Mouse (Mus musculus): Measurements from ENCODE around the gene Acot8. TPM values are rescaled to one million over a fixed set of nuclear protein-coding genes. Genes with fewer than 3 reads are reported as not detected.
A peak's percentile ranks its signal among the peaks of the same experiment; 100 is the strongest.

The Acot8 gene
- polyA plus RNA-seq, 1 experiment from 2014 or later, result 18.9 TPM

DNA sequence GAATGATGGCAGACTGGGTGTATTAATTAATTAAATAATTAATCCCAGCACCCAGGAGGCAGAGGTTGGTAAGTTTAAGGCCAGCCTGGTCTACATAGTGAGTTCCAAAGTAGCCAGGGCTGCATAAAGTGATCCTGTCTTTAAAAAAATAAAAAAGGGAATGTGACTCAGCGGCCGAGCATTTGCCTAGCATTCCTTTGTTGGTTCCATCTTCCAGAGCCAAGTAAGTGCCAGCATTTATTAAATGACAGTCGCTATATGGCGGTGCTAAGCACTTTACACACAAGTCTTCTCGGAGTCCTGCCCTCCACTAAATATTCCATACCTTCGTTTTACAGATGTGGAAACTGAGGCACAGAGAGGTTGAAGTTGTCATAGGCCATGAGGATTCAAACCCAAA is 28.6 kb downstream of the Acot8 start:
- TF ChIP-seq EP300 (IDR thresholded peaks at IDR 0.05), result no peak
- TF ChIP-seq CTCF (IDR thresholded peaks at IDR 0.05), result no peak
- Histone ChIP-seq H3K4me1 (ENCODE audit: insufficient read depth, low read depth, low read length) (no peaks in the 10 kb centered on the region), H3K9ac (replicated peaks; ENCODE audit: low read depth) (no peak overlapping the region), H3K27me3 (replicated peaks; ENCODE audit: insufficient read depth, low read length) (no peaks in the 10 kb centered on the region), H3K36me3 (ENCODE audit: insufficient read depth, low read length) (no peaks in the 10 kb centered on the region), H3K27ac (ENCODE audit: low read length) (no peak overlapping the region), H3K4me3 (ENCODE audit: low read depth, low read length) (no peak overlapping the region), H3K9me3 (ENCODE audit: low read length) (no peaks in the 10 kb centered on the region), H3K4me2 (replicated peaks; ENCODE audit: low read depth, low read length) (no peak overlapping the region)
- no peak for ATAC-seq
- DNase-seq (ENCODE audit: low spot score), result no peak
- WGBS, result 69% methylated on average over 6 of the region's 6 CpGs

DNA sequence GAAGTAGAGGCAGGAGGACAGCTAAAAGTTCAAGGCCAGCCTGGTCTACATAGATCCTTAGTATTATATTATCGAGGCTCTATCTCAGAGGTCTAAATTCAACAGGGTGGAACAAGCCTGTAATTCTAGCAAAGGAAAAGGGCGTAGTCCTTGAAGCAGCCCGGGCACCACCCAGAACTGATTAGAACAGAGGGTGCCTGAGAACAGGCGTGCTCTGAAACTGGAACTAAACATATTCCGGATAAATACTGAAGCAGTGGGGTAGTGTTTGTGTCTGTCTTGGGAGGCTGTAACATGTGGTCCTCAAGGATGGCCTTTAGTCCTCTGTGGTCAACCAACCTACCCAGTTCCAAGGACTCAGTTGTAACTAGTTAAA is 30.7 kb downstream of the Acot8 start:
- no peak for TF ChIP-seq CTCF (IDR thresholded peaks at IDR 0.05)
- peak; percentile 53 for TF ChIP-seq EP300 (IDR thresholded peaks at IDR 0.05)
- Histone ChIP-seq H3K9ac (replicated peaks; ENCODE audit: low read depth) (no peak overlapping the region), H3K4me3 (ENCODE audit: low read depth, low read length) (no peak overlapping the region), H3K9me3 (ENCODE audit: low read length) (no peaks in the 10 kb centered on the region), H3K27ac (ENCODE audit: low read length) (no peak overlapping the region), H3K36me3 (ENCODE audit: insufficient read depth, low read length) (no peaks in the 10 kb centered on the region), H3K4me1 (ENCODE audit: insufficient read depth, low read depth, low read length) (peaks cover 8% of the 10 kb centered on the region), H3K4me2 (replicated peaks; ENCODE audit: low read depth, low read length) (no peak overlapping the region), H3K27me3 (replicated peaks; ENCODE audit: insufficient read depth, low read length) (no peaks in the 10 kb centered on the region)
- ATAC-seq (no peak), DNase-seq (ENCODE audit: low spot score) (no peak)
- 67% methylated on average over 5 of the region's 5 CpGs for WGBS

- TF ChIP-seq EP300 (IDR thresholded peaks at IDR 0.05) (no peak), CTCF (IDR thresholded peaks at IDR 0.05) (no peak)
- Histone ChIP-seq H3K36me3 (ENCODE audit: insufficient read depth, low read length) (no peaks in the 10 kb centered on the region), H3K27ac (ENCODE audit: low read length) (no peak overlapping the region), H3K4me1 (ENCODE audit: insufficient read depth, low read depth, low read length) (peaks cover 8% of the 10 kb centered on the region), H3K4me3 (ENCODE audit: low read depth, low read length) (no peak overlapping the region), H3K9ac (replicated peaks; ENCODE audit: low read depth) (no peak overlapping the region), H3K9me3 (ENCODE audit: low read length) (no peaks in the 10 kb centered on the region), H3K4me2 (replicated peaks; ENCODE audit: low read depth, low read length) (no peak overlapping the region), H3K27me3 (replicated peaks; ENCODE audit: insufficient read depth, low read length) (no peaks in the 10 kb centered on the region)
- ATAC-seq (no peak), DNase-seq (ENCODE audit: low spot score) (no peak)
- WGBS, result 74% methylated on average over 14 of the region's 14 CpGs
Measured at GRCm38 (mm10) chr2:164773229-164773988, 31.3 kb downstream of the Acot8 start.

DNA sequence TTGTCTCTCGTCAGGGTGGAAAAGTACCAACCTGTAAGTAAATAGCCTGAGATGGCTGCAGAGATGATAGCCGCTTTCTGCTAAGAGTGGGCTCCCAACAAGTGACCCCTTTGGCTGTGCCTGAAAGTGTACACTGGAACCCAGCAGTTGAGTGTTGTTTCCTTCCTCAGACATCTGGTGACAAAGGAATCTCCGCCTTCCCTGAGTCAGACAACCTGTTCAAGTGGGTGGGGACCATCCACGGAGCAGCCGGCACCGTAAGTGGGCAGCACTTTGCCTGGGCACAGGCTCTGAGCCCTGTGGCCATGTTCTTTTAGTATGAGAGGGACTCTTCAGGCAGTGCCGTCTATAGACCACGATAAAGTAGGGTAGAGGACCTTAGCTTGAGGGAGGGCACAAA is 33.6 kb downstream of the Acot8 start:
- Histone ChIP-seq H3K27ac (ENCODE audit: low read length) (no peak overlapping the region), H3K4me1 (ENCODE audit: insufficient read depth, low read depth, low read length) (peaks cover 8% of the 10 kb centered on the region), H3K4me2 (replicated peaks; ENCODE audit: low read depth, low read length) (peak overlapping the region; percentile 98; the same call in 1 of the 2 replicates), H3K4me3 (ENCODE audit: low read depth, low read length) (no peak overlapping the region), H3K9me3 (ENCODE audit: low read length) (no peaks in the 10 kb centered on the region), H3K36me3 (ENCODE audit: insufficient read depth, low read length) (no peaks in the 10 kb centered on the region; the same call in 1 of the 2 replicates), H3K9ac (replicated peaks; ENCODE audit: low read depth) (no peak overlapping the region), H3K27me3 (replicated peaks; ENCODE audit: insufficient read depth, low read length) (no peaks in the 10 kb centered on the region)
- DNase-seq (ENCODE audit: low spot score), result no peak
- no peak for ATAC-seq
- WGBS, result 42% methylated on average over 8 of the region's 8 CpGs
- TF ChIP-seq CTCF (IDR thresholded peaks at IDR 0.05) (no peak), EP300 (IDR thresholded peaks at IDR 0.05) (no peak)

DNA sequence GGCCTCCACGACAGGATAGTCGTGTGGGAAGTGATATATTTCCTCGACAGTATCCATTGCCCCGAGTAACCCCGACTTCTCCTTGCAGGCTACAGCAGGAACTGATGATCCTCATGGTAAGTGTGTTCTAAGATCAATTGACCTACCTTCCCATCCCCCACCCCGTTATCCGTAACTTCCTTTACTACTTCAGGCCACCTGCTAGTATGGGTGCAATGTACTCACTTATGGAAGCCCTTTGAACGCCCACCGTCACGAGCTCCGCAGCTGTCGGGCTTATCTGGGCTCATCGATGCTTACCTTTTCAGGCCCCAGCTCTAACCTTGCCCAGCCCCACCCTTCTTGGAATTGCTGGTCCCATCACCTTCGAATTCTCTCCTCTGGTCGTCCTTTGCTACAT is 34.4 kb downstream of the Acot8 start:
- Histone ChIP-seq H3K9ac (replicated peaks; ENCODE audit: low read depth) (peak overlapping the region; percentile 47; the same call in 1 of the 2 replicates), H3K4me1 (ENCODE audit: insufficient read depth, low read depth, low read length) (peaks cover 8% of the 10 kb centered on the region), H3K4me2 (replicated peaks; ENCODE audit: low read depth, low read length) (peak overlapping the region; percentile 98), H3K27me3 (replicated peaks; ENCODE audit: insufficient read depth, low read length) (no peaks in the 10 kb centered on the region), H3K36me3 (ENCODE audit: insufficient read depth, low read length) (no peaks in the 10 kb centered on the region; the same call in 1 of the 2 replicates), H3K9me3 (ENCODE audit: low read length) (no peaks in the 10 kb centered on the region), H3K4me3 (ENCODE audit: low read depth, low read length) (peak overlapping the region; percentile 72), H3K27ac (ENCODE audit: low read length) (no peak overlapping the region)
- DNase-seq (ENCODE audit: low spot score) (no peak), ATAC-seq (no peak)
- TF ChIP-seq EP300 (IDR thresholded peaks at IDR 0.05) (no peak), CTCF (IDR thresholded peaks at IDR 0.05) (no peak)
- WGBS, result 2% methylated on average over 15 of the region's 15 CpGs

DNA sequence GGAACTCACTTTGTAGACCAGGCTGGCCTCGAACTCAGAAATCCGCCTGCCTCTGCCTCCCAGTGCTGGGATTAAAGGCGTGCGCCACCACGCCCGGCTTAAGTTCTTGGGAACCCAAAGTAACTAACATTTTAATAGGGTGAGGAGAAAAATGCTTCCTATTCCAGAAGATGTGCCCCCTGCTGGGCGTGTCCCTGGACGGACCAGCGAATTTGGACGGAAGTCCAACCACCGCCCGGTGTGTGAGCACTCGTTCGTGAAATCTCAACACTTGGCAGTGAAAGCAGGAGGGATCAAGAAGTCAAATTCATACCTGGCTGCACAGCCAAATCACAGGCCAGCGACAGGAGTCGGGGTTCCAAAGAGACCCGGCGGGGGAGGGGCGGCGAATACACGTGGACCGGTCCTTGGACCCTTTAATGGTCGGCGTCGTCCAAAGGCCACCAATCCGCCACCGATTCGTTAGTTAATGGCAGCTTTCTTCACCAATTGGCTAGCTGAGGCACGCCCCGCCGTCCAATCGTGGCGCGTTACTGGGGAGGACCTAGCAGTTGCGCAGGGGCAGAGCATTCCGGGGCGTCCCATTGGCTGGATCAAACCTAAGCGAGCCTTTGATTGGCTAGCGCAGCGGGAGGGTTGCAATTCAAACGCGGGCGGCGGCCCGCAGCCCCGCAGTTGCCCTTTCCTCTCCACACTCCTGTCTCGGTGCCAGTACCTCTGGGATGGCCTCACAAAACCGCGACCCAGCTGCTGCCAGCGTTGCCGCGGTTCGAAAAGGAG is 35.2 kb downstream of the Acot8 start, which contains the start of gene Ube2c:
Ube2c (plus strand) TSS at position 641 of the 780 bp plus-strand sequence.
- H3K4me2 ChIP-seq (replicated peaks; ENCODE audit: low read depth, low read length), result peak within 1 kb of the TSS; percentile 98
- no peaks in the 10 kb centered on the region for H3K9me3 ChIP-seq (ENCODE audit: low read length)
- H3K4me1 ChIP-seq (ENCODE audit: insufficient read depth, low read depth, low read length), result peaks cover 8% of the 10 kb centered on the region
- WGBS, result 3% methylated on average over 53 of the region's 53 CpGs
- H3K27me3 ChIP-seq (replicated peaks; ENCODE audit: insufficient read depth, low read length), result no peaks in the 10 kb centered on the region
- peak; percentile 100 for ATAC-seq
- TF ChIP-seq EP300 (IDR thresholded peaks at IDR 0.05) (peak; percentile 81), CTCF (IDR thresholded peaks at IDR 0.05) (peak; percentile 46)
- no peaks in the 10 kb centered on the region; the same call in 1 of the 2 replicates for H3K36me3 ChIP-seq (ENCODE audit: insufficient read depth, low read length)
- peak within 1 kb of the TSS; percentile 47 for H3K9ac ChIP-seq (replicated peaks; ENCODE audit: low read depth)
- peak within 1 kb of the TSS; percentile 72 for H3K4me3 ChIP-seq (ENCODE audit: low read depth, low read length)
- DNase-seq (ENCODE audit: low spot score), result peak; percentile 99
- no peak within 1 kb of the TSS for H3K27ac ChIP-seq (ENCODE audit: low read length)

All from lung, postnatal 0 days (tissue).